Mouse (Mus musculus): Measurements from ENCODE around the gene Gab2.

Gab2 gene

GRCm38 (mm10) chr7:97340907-97341849, 259.8 kb downstream of the Gab2 start:
- in situ Hi-C loops (cut with MboI, MseI) = no loop called here

GRCm38 (mm10) chr7:97342961-97343360, 261.6 kb downstream of the Gab2 start:
- in situ Hi-C loops (cut with MboI, MseI) = no loop called here

- in situ Hi-C loops (cut with MboI, MseI) = no loop called here
Observed at GRCm38 (mm10) chr7:97344655-97345054, 263.3 kb downstream of the Gab2 start.

GRCm38 (mm10) chr7:97345229-97345871, 264.0 kb downstream of the Gab2 start:
- in situ Hi-C loops (cut with MboI, MseI) = no loop called here

GRCm38 (mm10) chr7:97346111-97346821, 264.9 kb downstream of the Gab2 start:
- in situ Hi-C loops (cut with MboI, MseI) = no loop called here

- in situ Hi-C loops (cut with MboI, MseI) = no loop called here
Observed at GRCm38 (mm10) chr7:97346822-97347166, 265.4 kb downstream of the Gab2 start.

GRCm38 (mm10) chr7:97347464-97347863, 266.1 kb downstream of the Gab2 start:
- in situ Hi-C loops (cut with MboI, MseI) = no loop called here

- in situ Hi-C loops (cut with MboI, MseI) = no loop called here
Observed at GRCm38 (mm10) chr7:97348318-97348717, 266.9 kb downstream of the Gab2 start.

- in situ Hi-C loops (cut with MboI, MseI) = no loop called here
Observed at GRCm38 (mm10) chr7:97348836-97349235, 267.4 kb downstream of the Gab2 start.

- in situ Hi-C loops (cut with MboI, MseI) = no loop called here
Observed at GRCm38 (mm10) chr7:97349438-97349837, 268.1 kb downstream of the Gab2 start.

- in situ Hi-C loops (cut with MboI, MseI) = no loop called here
Observed at GRCm38 (mm10) chr7:97350891-97351290, 269.5 kb downstream of the Gab2 start.

- in situ Hi-C loops (cut with MboI, MseI) = no loop called here
Observed at GRCm38 (mm10) chr7:97351792-97352513, 270.6 kb downstream of the Gab2 start.

GRCm38 (mm10) chr7:97353356-97353755, 272.0 kb downstream of the Gab2 start:
- in situ Hi-C loops (cut with MboI, MseI) = no loop called here

GRCm38 (mm10) chr7:97355068-97355841, 273.9 kb downstream of the Gab2 start:
- in situ Hi-C loops (cut with MboI, MseI) = no loop called here

GRCm38 (mm10) chr7:97356253-97356652, 274.9 kb downstream of the Gab2 start:
- in situ Hi-C loops (cut with MboI, MseI) = no loop called here

- in situ Hi-C loops (cut with MboI, MseI) = no loop called here
Observed at GRCm38 (mm10) chr7:97356875-97357276, 275.5 kb downstream of the Gab2 start.

- in situ Hi-C loops (cut with MboI, MseI) = no loop called here
Observed at GRCm38 (mm10) chr7:97357840-97358239, 276.5 kb downstream of the Gab2 start.

GRCm38 (mm10) chr7:97358347-97358746, 277.0 kb downstream of the Gab2 start:
- in situ Hi-C loops (cut with MboI, MseI) = no loop called here

Data from T-helper 1 cell (primary cell).